ENCODE assay signal across 9 mouse cellular contexts in genomic region chr14:24983279-24983678, GRCm38 (mm10).
A peak's percentile ranks its signal among the peaks of the same experiment; 100 is the strongest.
DNase-seq lines count a peak whose midpoint lies in the region; ATAC-seq and TF ChIP-seq lines count a peak whose summit lies in the region.
"Had no signal": no experiment of that assay in that cellular context is flagged by ENCODE, and none has a peak within 500 bp of the region (broad histone marks: within the 10 kb centered on the region; RNA-seq: fewer than 3 reads in every experiment).

No protein-coding gene starts in this region.

- H3K27me3 ChIP-seq in intestine, embryonic 14.5 days (replicated peaks; ENCODE audit: control insufficient read depth, insufficient read depth, low read length): no peaks in the 10 kb centered on the region
- H3K27me3 ChIP-seq in intestine, embryonic 16.5 days (replicated peaks; ENCODE audit: control insufficient read depth, insufficient read depth, low read length): no peaks in the 10 kb centered on the region
- H3K27me3 ChIP-seq in CH12.LX (replicated peaks): no peaks in the 10 kb centered on the region
- H3K27me3 ChIP-seq in neural tube, embryonic 13.5 days: no peaks in the 10 kb centered on the region
- no peaks in the 10 kb centered on the region for H3K27me3 ChIP-seq in midbrain, embryonic 14.5 days (ENCODE audit: control insufficient read depth, insufficient read depth, low read length)
- H3K27me3 ChIP-seq: midbrain, embryonic 12.5 days had no signal

- no peak for TF ChIP-seq EP300 in CH12.LX (IDR thresholded peaks at IDR 0.05; ENCODE audit: low read length)

- peak; percentile 30 to 46; a peak in 2 of 4 replicates for TF ChIP-seq CTCF in CH12.LX (conservative IDR thresholded peaks at IDR 0.05 in 1 of 2, IDR thresholded peaks at IDR 0.05 in 1 of 2; ENCODE audit: low read depth in 2 of 2, low read length in 2 of 2)

- ATAC-seq in intestine, embryonic 14.5 days (replicated peaks; ENCODE audit: low FRiP score, low TSS enrichment, low read depth): no peak
- no peak for ATAC-seq in intestine, embryonic 16.5 days
- no peak for ATAC-seq in neural tube, embryonic 13.5 days (ENCODE audit: low read depth)
- no peak for ATAC-seq in midbrain, embryonic 14.5 days (ENCODE audit: low FRiP score, low TSS enrichment)

- in situ Hi-C loops in CH12.LX (cut with MboI; ENCODE audit: low pct_ligation_motif_present, low pct_unique_long_range_greater_than_20kb, low sequenced_read_pairs): no loop called here

- no peak overlapping the region for H3K4me2 ChIP-seq in intestine, embryonic 14.5 days (ENCODE audit: low read length)
- no peak overlapping the region for H3K4me2 ChIP-seq in intestine, embryonic 16.5 days (ENCODE audit: low read depth, low read length)
- H3K4me2 ChIP-seq in CH12.LX (ENCODE audit: insufficient read depth, low read depth, poor library complexity, severe bottlenecking): no peak overlapping the region
- no peak overlapping the region for H3K4me2 ChIP-seq in neural tube, embryonic 13.5 days
- no peak overlapping the region for H3K4me2 ChIP-seq in midbrain, embryonic 14.5 days (ENCODE audit: low read length)
- H3K4me2 ChIP-seq: midbrain, embryonic 12.5 days had no signal

- H3K36me3 ChIP-seq in intestine, embryonic 14.5 days (ENCODE audit: control insufficient read depth, insufficient read depth, low read length): no peaks in the 10 kb centered on the region
- H3K36me3 ChIP-seq in intestine, embryonic 16.5 days (ENCODE audit: control insufficient read depth, insufficient read depth, low read length): no peaks in the 10 kb centered on the region
- H3K36me3 ChIP-seq in CH12.LX (replicated peaks in 1 of 2; ENCODE audit: control insufficient read depth in 1 of 2, insufficient read depth in 1 of 2, low read length in 1 of 2): no peaks in the 10 kb centered on the region
- no peaks in the 10 kb centered on the region for H3K36me3 ChIP-seq in neural tube, embryonic 13.5 days
- no peaks in the 10 kb centered on the region for H3K36me3 ChIP-seq in midbrain, embryonic 14.5 days (ENCODE audit: control insufficient read depth, insufficient read depth, low read length)
- H3K36me3 ChIP-seq: midbrain, embryonic 12.5 days had no signal

- no peak overlapping the region for H3K4me3 ChIP-seq in intestine, embryonic 14.5 days (ENCODE audit: low read depth, low read length)
- no peak overlapping the region for H3K4me3 ChIP-seq in intestine, embryonic 16.5 days (ENCODE audit: low read length)
- no peak overlapping the region for H3K4me3 ChIP-seq in CH12.LX (replicated peaks in 1 of 3; ENCODE audit: low read depth in 2 of 3, low read length in 2 of 3, poor library complexity in 1 of 3)
- H3K4me3 ChIP-seq in neural tube, embryonic 13.5 days: no peak overlapping the region
- H3K4me3 ChIP-seq in midbrain, embryonic 14.5 days (replicated peaks; ENCODE audit: low read depth, low read length): no peak overlapping the region
- H3K4me3 ChIP-seq: midbrain, embryonic 12.5 days had no signal

- DNase-seq in intestine, embryonic 14.5 days (ENCODE audit: low spot score): peak; percentile 67
- DNase-seq in CH12.LX (ENCODE audit: extremely low read depth): peak; percentile 38
- peak; percentile 3 for DNase-seq in c-Kit-positive CD71-positive TER-119-negative erythroid progenitor cells, embryonic 14.5 days (ENCODE audit: low read depth)
- no peak for DNase-seq in gastrocnemius, adult 18-20 months (ENCODE audit: low spot score)
- DNase-seq in frontal cortex, postnatal 14 days (ENCODE audit: low spot score in 2 of 2): no peak
- no peak for DNase-seq in midbrain, embryonic 14.5 days

- peak; percentile 24 for TF ChIP-seq RAD21 in CH12.LX (IDR thresholded peaks at IDR 0.05; ENCODE audit: low read depth, low read length)

- no peak for TF ChIP-seq POLR2A in CH12.LX (IDR thresholded peaks at IDR 0.05; ENCODE audit: low read depth, low read length)

- no peaks in the 10 kb centered on the region for H3K4me1 ChIP-seq in intestine, embryonic 14.5 days (replicated peaks; ENCODE audit: control insufficient read depth, insufficient read depth, low read length)
- no peaks in the 10 kb centered on the region for H3K4me1 ChIP-seq in intestine, embryonic 16.5 days (ENCODE audit: control insufficient read depth, insufficient read depth, low read length)
- no peaks in the 10 kb centered on the region for H3K4me1 ChIP-seq in CH12.LX (ENCODE audit: control insufficient read depth in 1 of 2, insufficient read depth in 2 of 2)
- 0 out of 2 replicates have a peak, but pooled peaks cover 5% of the 10 kb centered on the region for H3K4me1 ChIP-seq in neural tube, embryonic 13.5 days (replicated peaks)
- H3K4me1 ChIP-seq in midbrain, embryonic 14.5 days (ENCODE audit: control insufficient read depth, insufficient read depth, low read length): no peaks in the 10 kb centered on the region
- H3K4me1 ChIP-seq: midbrain, embryonic 12.5 days had no signal

- no peak overlapping the region for H3K9ac ChIP-seq in intestine, embryonic 14.5 days (ENCODE audit: low read length)
- no peak overlapping the region for H3K9ac ChIP-seq in intestine, embryonic 16.5 days (ENCODE audit: low read depth, low read length)
- no peak overlapping the region for H3K9ac ChIP-seq in CH12.LX (ENCODE audit: insufficient read depth, low read depth)
- H3K9ac ChIP-seq in neural tube, embryonic 13.5 days: no peak overlapping the region
- no peak overlapping the region for H3K9ac ChIP-seq in midbrain, embryonic 14.5 days (replicated peaks; ENCODE audit: low read length)
- H3K9ac ChIP-seq: midbrain, embryonic 12.5 days had no signal

- H3K9me3 ChIP-seq in intestine, embryonic 14.5 days (ENCODE audit: control insufficient read depth, low read length): 0 out of 2 replicates have a peak, but pooled peaks cover 5% of the 10 kb centered on the region
- no peaks in the 10 kb centered on the region for H3K9me3 ChIP-seq in intestine, embryonic 16.5 days (ENCODE audit: control insufficient read depth, low read length)
- H3K9me3 ChIP-seq in CH12.LX (replicated peaks; ENCODE audit: low read length): peaks cover 5% of the 10 kb centered on the region
- no peaks in the 10 kb centered on the region for H3K9me3 ChIP-seq in neural tube, embryonic 13.5 days
- H3K9me3 ChIP-seq in midbrain, embryonic 14.5 days (ENCODE audit: control insufficient read depth, low read length): no peaks in the 10 kb centered on the region

- dilution Hi-C loops in CH12.LX (cut with MboI; ENCODE audit: extremely low pct_ligation_motif_present, extremely low pct_unique_long_range_greater_than_20kb, low sequenced_read_pairs): no loop called here

- H3K79me2 ChIP-seq in CH12.LX (replicated peaks; ENCODE audit: control insufficient read depth, extremely low read depth, insufficient read depth, poor library complexity, severe bottlenecking): no peaks in the 10 kb centered on the region

- no peak overlapping the region for H3K27ac ChIP-seq in intestine, embryonic 14.5 days (ENCODE audit: low read depth)
- H3K27ac ChIP-seq in intestine, embryonic 16.5 days (ENCODE audit: low read length): no peak overlapping the region
- no peak overlapping the region for H3K27ac ChIP-seq in CH12.LX (ENCODE audit: insufficient read depth, low read depth)
- peak overlapping the region; percentile 18; the same call in 1 of the 2 replicates for H3K27ac ChIP-seq in neural tube, embryonic 13.5 days (replicated peaks)
- no peak overlapping the region for H3K27ac ChIP-seq in midbrain, embryonic 14.5 days (replicated peaks; ENCODE audit: low read depth, low read length)
- H3K27ac ChIP-seq: midbrain, embryonic 12.5 days had no signal

TF ChIP-seq in CH12.LX, 34 proteins besides CTCF, POLR2A, EP300 and RAD21:
- TF ChIP-seq SMC3 (IDR thresholded peaks at IDR 0.05; ENCODE audit: low read depth, low read length) (peak; percentile 19; the same call in 1 of the 2 replicates), ZNF384 (IDR thresholded peaks at IDR 0.05; ENCODE audit: low read depth, low read length) (no peak)

Comparison
In these comparisons a context has a peak if more than half of its experiments do, and no peak if none do; other contexts are left out.
1. DNase-seq: peak in intestine, embryonic 14.5 days (single experiment), CH12.LX (single experiment) and c-Kit-positive CD71-positive TER-119-negative erythroid progenitor cells, embryonic 14.5 days (single experiment); none in gastrocnemius, adult 18-20 months (single experiment), frontal cortex, postnatal 14 days (0 of 2) and midbrain, embryonic 14.5 days (single experiment).